Mouse (Mus musculus) CD4-positive naive resting alpha-beta T cell, adult 76 days (primary cell): ENCODE measurements around the gene Bmp4. TPM values are rescaled to one million over a fixed set of nuclear protein-coding genes. Genes with fewer than 3 reads are reported as not detected.

Source experiments
- total RNA-seq: library from RNA; stranded (reverse); gene quantifications from one replicate; pipeline ENCODE4 v1.2.4, GENCODE M21; 2023

The Bmp4 gene
- total RNA-seq, result not detected

GRCm38 (mm10) chr14:46390249-46390775, at the start of gene Bmp4:
TSS of gene Bmp4 (minus strand) at chr14:46390669.

DNA sequence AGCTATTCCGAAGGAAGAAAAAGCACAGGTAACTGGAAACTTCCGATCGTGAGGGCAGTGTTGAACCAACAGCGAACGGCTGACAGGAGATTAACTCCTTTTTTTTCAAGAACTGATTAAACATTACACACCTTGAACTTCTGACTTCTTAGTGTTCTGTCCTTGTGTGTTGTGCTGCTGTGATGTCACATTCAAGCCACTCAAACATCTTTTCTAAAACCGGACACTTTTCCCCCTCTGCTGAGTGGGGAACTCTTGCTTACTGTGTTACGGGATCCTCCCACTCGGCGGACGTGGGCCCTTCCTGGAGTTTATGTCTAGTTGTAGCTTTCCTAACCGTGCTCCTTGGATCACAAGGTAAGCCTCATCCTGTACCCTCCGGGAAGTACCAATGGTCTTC, 11.2 kb downstream of the Bmp4 start, which contains the start of gene Gm15217:
Gene Gm15217, plus strand, starts transcription at position 130 of the 400 bp plus-strand sequence.

Other genes starting within 250 kb of the Bmp4 start
- not detected for gene Gm15217, start 11.3 kb downstream of the Bmp4 start, total RNA-seq